Mouse (Mus musculus): ENCODE data around the gene Fbxl16. TPM values are rescaled to one million over a fixed set of nuclear protein-coding genes. Genes with fewer than 3 reads are reported as not detected.
A peak's percentile ranks its signal among the peaks of the same experiment; 100 is the strongest.

Fbxl16 gene
- polyA plus RNA-seq, 1 experiment = 4.7 TPM

DNA sequence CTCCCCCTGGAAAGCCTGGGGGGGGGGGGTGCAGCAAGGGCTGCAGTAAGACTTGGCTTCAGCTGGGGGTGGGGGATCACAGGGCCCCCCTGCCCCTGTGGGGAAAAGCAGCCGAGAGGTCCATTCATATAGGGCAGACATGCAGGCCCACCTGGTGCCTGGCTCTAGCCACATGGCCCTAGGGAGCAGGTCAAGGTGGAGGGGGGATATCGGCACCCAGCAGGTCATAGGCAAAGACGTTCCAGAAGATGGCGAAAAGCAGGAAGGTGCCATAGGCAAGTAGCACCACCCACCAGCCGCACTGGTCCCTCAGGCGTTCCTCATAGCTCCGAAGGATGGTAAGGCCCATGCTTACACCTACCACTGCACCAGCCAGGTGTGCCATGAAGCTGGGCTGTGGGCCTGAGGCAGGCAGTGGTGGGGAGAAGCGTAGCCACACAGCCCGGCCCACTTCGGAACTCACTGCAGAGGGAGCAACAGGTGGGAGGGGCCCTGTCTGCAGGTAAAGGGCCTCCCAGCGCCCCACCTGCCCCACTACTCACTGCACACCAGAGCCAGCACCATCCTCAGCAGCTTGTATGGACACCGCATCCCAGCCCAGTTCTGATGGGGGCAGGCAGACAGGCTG is 25.8 kb downstream of the Fbxl16 start:
- TF ChIP-seq POLR2A (IDR thresholded peaks at IDR 0.05; ENCODE audit: insufficient read depth, low read length) = no peak
- TF ChIP-seq EP300 (IDR thresholded peaks at IDR 0.05; ENCODE audit: insufficient read depth, low read depth, low read length) = no peak
- no peak for TF ChIP-seq CTCF (IDR thresholded peaks at IDR 0.05; ENCODE audit: low read depth, low read length)
- H3K36me3 ChIP-seq (ENCODE audit: control insufficient read depth, insufficient read depth, low read length, poor library complexity, severe bottlenecking) = peaks cover 19% of the 10 kb centered on the region
- H3K9me3 ChIP-seq (replicated peaks; ENCODE audit: control insufficient read depth, insufficient read depth, low read length, poor library complexity, severe bottlenecking) = no peaks in the 10 kb centered on the region
- H3K9ac ChIP-seq (ENCODE audit: low read depth, poor library complexity, severe bottlenecking) = no peak overlapping the region
- H3K4me3 ChIP-seq (ENCODE audit: low read depth, low read length) = no peak overlapping the region
- H3K4me1 ChIP-seq (ENCODE audit: control insufficient read depth, insufficient read depth, low read length) = peaks cover 4% of the 10 kb centered on the region
- no peaks in the 10 kb centered on the region for H3K27me3 ChIP-seq (ENCODE audit: control insufficient read depth, insufficient read depth, low read length, poor library complexity, severe bottlenecking)
- no peak overlapping the region for H3K27ac ChIP-seq (ENCODE audit: insufficient read depth, low read length)

DNA sequence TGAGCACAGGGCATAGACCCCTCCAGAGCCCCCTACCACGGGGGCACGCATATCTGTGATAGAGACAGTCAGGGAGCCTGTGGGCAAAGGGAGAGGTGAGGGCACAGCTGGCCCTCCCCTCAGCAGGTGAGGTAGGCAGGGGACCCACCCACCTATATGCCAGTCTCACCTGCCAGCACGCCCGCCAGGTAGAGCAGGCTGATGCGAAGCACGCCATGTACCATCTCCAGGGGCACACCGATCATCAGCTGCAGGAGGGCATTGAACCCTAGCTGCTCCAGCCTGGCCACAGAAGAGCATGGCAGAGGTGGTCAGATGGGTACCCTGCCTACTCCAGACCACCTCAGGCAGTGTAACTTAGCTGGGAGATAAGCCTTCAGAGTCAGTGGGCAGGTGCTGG is 26.4 kb downstream of the Fbxl16 start:
- TF ChIP-seq CTCF (IDR thresholded peaks at IDR 0.05; ENCODE audit: low read depth, low read length) (no peak), EP300 (IDR thresholded peaks at IDR 0.05; ENCODE audit: insufficient read depth, low read depth, low read length) (no peak), POLR2A (IDR thresholded peaks at IDR 0.05; ENCODE audit: insufficient read depth, low read length) (no peak)
- Histone ChIP-seq H3K27me3 (ENCODE audit: control insufficient read depth, insufficient read depth, low read length, poor library complexity, severe bottlenecking) (no peaks in the 10 kb centered on the region), H3K27ac (ENCODE audit: insufficient read depth, low read length) (no peak overlapping the region), H3K9me3 (replicated peaks; ENCODE audit: control insufficient read depth, insufficient read depth, low read length, poor library complexity, severe bottlenecking) (no peaks in the 10 kb centered on the region), H3K36me3 (ENCODE audit: control insufficient read depth, insufficient read depth, low read length, poor library complexity, severe bottlenecking) (peaks cover 17% of the 10 kb centered on the region), H3K4me1 (ENCODE audit: control insufficient read depth, insufficient read depth, low read length) (peaks cover 4% of the 10 kb centered on the region), H3K4me3 (ENCODE audit: low read depth, low read length) (no peak overlapping the region), H3K9ac (ENCODE audit: low read depth, poor library complexity, severe bottlenecking) (no peak overlapping the region)

DNA sequence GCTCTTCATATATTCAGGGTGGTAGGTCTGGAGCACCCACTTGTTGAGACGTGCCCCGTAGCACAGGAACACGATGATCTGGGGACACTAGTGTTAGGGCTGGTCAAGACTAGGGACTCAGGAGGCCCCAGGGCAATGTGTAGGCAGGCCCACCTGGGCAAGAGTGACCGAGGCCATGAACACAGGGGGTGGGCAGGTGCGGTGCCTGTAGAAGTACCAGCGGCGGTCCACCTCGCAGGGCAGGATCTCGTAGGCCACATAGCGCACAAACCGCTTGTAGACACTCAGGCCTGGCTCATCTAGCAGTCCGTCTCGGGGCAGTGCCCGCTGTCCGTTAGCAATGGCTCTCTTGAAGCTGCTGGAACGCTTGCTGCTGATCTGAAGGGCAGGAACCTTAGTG is 26.9 kb downstream of the Fbxl16 start:
- H3K9me3 ChIP-seq (replicated peaks; ENCODE audit: control insufficient read depth, insufficient read depth, low read length, poor library complexity, severe bottlenecking) = no peaks in the 10 kb centered on the region
- peaks cover 4% of the 10 kb centered on the region for H3K4me1 ChIP-seq (ENCODE audit: control insufficient read depth, insufficient read depth, low read length)
- H3K4me3 ChIP-seq (ENCODE audit: low read depth, low read length) = no peak overlapping the region
- H3K27ac ChIP-seq (ENCODE audit: insufficient read depth, low read length) = no peak overlapping the region
- no peak overlapping the region for H3K9ac ChIP-seq (ENCODE audit: low read depth, poor library complexity, severe bottlenecking)
- TF ChIP-seq POLR2A (IDR thresholded peaks at IDR 0.05; ENCODE audit: insufficient read depth, low read length) (no peak), CTCF (IDR thresholded peaks at IDR 0.05; ENCODE audit: low read depth, low read length) (no peak), EP300 (IDR thresholded peaks at IDR 0.05; ENCODE audit: insufficient read depth, low read depth, low read length) (no peak)
- no peaks in the 10 kb centered on the region for H3K27me3 ChIP-seq (ENCODE audit: control insufficient read depth, insufficient read depth, low read length, poor library complexity, severe bottlenecking)
- peaks cover 17% of the 10 kb centered on the region for H3K36me3 ChIP-seq (ENCODE audit: control insufficient read depth, insufficient read depth, low read length, poor library complexity, severe bottlenecking)

DNA sequence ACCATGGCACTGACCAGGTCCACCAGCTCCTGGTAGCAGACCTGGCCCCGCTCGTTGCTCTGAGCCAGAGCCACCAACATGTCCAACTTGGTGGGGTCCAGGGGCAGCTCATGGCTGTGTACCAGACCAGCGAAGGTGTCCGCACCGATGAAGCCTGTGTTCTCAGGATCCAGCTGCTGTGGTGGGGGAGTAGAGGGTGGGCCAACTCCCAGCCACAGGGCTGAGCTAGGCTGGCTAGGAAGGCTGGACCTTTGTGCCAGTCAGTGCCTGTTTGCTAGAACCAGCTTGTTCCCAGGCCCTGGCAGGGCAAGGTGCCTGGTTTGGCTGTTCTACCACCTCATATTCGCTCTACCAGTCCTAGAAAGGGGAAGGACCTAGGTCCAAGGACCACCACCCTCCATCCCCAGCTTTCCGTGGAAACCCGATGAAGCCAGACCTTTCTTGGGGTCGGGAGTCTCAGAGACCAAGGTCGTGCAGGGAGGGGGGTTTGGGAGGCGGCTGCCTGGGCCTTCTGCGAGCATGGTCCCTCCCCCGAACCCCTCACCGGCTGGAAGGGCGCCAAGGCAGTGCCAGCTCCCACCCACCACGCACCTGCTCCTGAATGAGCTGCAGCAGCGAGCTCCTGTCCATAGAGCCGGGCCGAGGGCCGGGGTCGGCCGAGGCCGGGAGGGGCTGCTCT is 27.7 kb downstream of the Fbxl16 start:
- Histone ChIP-seq H3K27me3 (ENCODE audit: control insufficient read depth, insufficient read depth, low read length, poor library complexity, severe bottlenecking) (no peaks in the 10 kb centered on the region), H3K36me3 (ENCODE audit: control insufficient read depth, insufficient read depth, low read length, poor library complexity, severe bottlenecking) (peaks cover 17% of the 10 kb centered on the region), H3K9ac (ENCODE audit: low read depth, poor library complexity, severe bottlenecking) (peak overlapping the region; percentile 23; the same call in 1 of the 2 replicates), H3K4me3 (ENCODE audit: low read depth, low read length) (peak overlapping the region; percentile 21), H3K4me1 (ENCODE audit: control insufficient read depth, insufficient read depth, low read length) (peaks cover 4% of the 10 kb centered on the region), H3K27ac (ENCODE audit: insufficient read depth, low read length) (no peak overlapping the region), H3K9me3 (replicated peaks; ENCODE audit: control insufficient read depth, insufficient read depth, low read length, poor library complexity, severe bottlenecking) (no peaks in the 10 kb centered on the region)
- TF ChIP-seq POLR2A (IDR thresholded peaks at IDR 0.05; ENCODE audit: insufficient read depth, low read length) (no peak), EP300 (IDR thresholded peaks at IDR 0.05; ENCODE audit: insufficient read depth, low read depth, low read length) (no peak), CTCF (IDR thresholded peaks at IDR 0.05; ENCODE audit: low read depth, low read length) (no peak)

DNA sequence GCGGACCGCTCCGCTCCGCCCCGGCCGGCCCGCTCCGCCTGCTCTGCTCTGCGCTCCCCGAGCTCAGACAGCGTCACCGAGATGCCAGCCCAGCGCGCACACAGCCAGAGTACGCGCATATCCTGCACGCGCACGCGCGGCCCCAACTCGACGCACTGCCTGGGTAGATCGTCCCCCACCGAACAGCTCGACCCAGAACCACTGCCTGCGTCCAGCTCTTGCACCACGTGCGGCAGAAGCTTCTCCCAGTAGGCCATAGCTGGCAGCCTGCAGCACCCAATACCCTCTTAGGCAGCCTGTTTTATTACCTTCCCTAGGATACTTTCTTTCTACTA is 28.2 kb downstream of the Fbxl16 start, which contains the start of gene Rhbdl1:
Rhbdl1 (minus strand) TSS at position 220 of the 335 bp plus-strand sequence.
- Histone ChIP-seq H3K4me1 (ENCODE audit: control insufficient read depth, insufficient read depth, low read length) (peaks cover 4% of the 10 kb centered on the region), H3K27me3 (ENCODE audit: control insufficient read depth, insufficient read depth, low read length, poor library complexity, severe bottlenecking) (no peaks in the 10 kb centered on the region), H3K27ac (ENCODE audit: insufficient read depth, low read length) (no peak within 1 kb of the TSS), H3K9ac (ENCODE audit: low read depth, poor library complexity, severe bottlenecking) (peak within 1 kb of the TSS; percentile 23; the same call in 1 of the 2 replicates), H3K36me3 (ENCODE audit: control insufficient read depth, insufficient read depth, low read length, poor library complexity, severe bottlenecking) (peaks cover 20% of the 10 kb centered on the region), H3K4me3 (ENCODE audit: low read depth, low read length) (peak within 1 kb of the TSS; percentile 21), H3K9me3 (replicated peaks; ENCODE audit: control insufficient read depth, insufficient read depth, low read length, poor library complexity, severe bottlenecking) (no peaks in the 10 kb centered on the region)
- TF ChIP-seq POLR2A (IDR thresholded peaks at IDR 0.05; ENCODE audit: insufficient read depth, low read length) (no peak), CTCF (IDR thresholded peaks at IDR 0.05; ENCODE audit: low read depth, low read length) (no peak), EP300 (IDR thresholded peaks at IDR 0.05; ENCODE audit: insufficient read depth, low read depth, low read length) (no peak)

DNA sequence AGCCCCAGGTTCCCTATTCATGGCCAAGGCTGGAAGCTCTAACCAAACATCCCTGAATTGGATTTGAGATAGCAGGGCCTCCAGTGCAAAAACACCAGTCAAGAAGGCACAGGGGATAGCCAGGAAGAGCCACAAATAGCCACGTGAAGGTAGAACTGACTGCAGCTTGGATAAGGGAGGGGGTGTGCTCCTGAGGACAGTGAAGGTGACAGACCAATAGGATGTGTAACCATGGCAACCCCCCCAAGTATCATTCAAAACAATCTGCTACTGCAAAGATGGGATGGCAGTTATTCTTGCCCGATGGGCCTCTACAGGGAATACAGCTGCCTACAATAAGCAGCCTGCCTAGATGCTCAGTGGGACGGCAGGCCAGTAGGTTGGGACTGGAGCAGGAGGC is 28.6 kb downstream of the Fbxl16 start:
- no peaks in the 10 kb centered on the region for H3K9me3 ChIP-seq (replicated peaks; ENCODE audit: control insufficient read depth, insufficient read depth, low read length, poor library complexity, severe bottlenecking)
- H3K27me3 ChIP-seq (ENCODE audit: control insufficient read depth, insufficient read depth, low read length, poor library complexity, severe bottlenecking) = no peaks in the 10 kb centered on the region
- peaks cover 20% of the 10 kb centered on the region for H3K36me3 ChIP-seq (ENCODE audit: control insufficient read depth, insufficient read depth, low read length, poor library complexity, severe bottlenecking)
- no peak overlapping the region for H3K4me3 ChIP-seq (ENCODE audit: low read depth, low read length)
- no peak overlapping the region for H3K27ac ChIP-seq (ENCODE audit: insufficient read depth, low read length)
- H3K9ac ChIP-seq (ENCODE audit: low read depth, poor library complexity, severe bottlenecking) = no peak overlapping the region
- H3K4me1 ChIP-seq (ENCODE audit: control insufficient read depth, insufficient read depth, low read length) = peaks cover 4% of the 10 kb centered on the region
- no peak for TF ChIP-seq POLR2A (IDR thresholded peaks at IDR 0.05; ENCODE audit: insufficient read depth, low read length)
- no peak for TF ChIP-seq CTCF (IDR thresholded peaks at IDR 0.05; ENCODE audit: low read depth, low read length)
